Mouse (Mus musculus): ENCODE measurements around the gene Defb33. TPM values are rescaled to one million over a fixed set of nuclear protein-coding genes. Genes with fewer than 3 reads are reported as not detected.

Gene Defb33
- total RNA-seq (2021): not detected
- long read RNA-seq: 0 reads

DNA sequence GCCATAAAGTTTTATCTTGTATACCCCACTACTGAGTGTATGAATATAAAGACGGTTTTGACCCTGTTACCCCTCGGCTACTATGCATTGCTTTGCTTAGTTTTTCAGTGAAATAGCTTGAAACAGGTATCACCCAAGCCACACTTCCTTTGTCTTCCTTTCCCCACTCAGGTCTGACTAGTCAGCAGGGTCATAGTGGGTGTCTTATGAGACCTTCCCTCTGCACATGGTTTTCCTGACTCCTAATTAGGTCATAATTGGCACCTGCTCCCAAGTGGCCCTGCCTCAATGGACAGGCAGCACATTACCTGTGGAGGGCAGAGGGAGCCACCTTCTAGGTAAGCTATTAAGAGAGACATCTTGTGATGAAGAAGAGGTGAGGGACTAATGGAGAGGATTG lies at the start of gene Defb33:
TSS of gene Defb33 (plus strand) at position 301 of the 400 bp plus-strand sequence.
- DNase-seq (ENCODE audit: low spot score in 2 of 2): no peak

DNA sequence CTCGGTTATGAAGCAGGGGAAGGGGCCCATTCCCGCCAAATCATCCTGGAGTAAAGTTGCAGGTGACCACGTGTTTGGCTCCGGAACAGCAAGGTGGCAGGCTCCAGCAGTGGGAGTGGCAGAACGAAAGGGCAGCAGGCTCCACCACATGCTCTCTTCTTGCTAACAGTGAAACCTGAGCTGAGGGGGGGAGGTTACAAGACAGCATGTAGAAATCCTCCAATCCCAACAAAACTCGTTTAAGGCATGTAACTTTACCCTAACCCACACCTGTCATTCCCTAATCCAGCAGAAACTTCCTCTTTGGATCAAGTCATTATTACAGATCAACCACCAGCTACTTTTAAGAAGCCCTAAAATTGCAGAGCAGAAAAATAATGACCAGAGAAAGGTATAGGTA lies 17.9 kb upstream of the Defb33 start:
- DNase-seq (ENCODE audit: low spot score in 2 of 2): no peak

DNA sequence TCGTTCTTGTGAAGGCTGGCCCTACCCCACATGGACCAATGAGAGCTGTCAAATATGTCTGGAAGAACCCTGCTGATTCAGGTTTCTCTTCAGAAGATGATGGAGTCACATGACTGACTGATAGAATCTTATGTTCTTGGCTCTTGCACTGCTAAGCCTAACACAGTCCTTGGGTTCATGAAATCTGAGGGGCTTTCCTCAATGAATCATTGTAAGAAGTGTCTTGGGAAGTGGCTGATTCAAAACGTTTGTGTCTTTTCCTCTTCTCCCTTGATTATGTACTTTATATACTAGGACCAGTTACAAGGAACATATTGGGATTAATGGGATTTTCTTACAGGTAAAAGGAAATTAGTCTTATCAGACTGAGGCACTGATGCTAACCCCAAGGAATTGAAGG lies 10.1 kb downstream of the Defb33 start, which contains the start of gene Gm15056:
TSS of gene Gm15056 (minus strand) at position 101 of the 400 bp plus-strand sequence.
- DNase-seq (ENCODE audit: low spot score in 2 of 2): no peak

DNA sequence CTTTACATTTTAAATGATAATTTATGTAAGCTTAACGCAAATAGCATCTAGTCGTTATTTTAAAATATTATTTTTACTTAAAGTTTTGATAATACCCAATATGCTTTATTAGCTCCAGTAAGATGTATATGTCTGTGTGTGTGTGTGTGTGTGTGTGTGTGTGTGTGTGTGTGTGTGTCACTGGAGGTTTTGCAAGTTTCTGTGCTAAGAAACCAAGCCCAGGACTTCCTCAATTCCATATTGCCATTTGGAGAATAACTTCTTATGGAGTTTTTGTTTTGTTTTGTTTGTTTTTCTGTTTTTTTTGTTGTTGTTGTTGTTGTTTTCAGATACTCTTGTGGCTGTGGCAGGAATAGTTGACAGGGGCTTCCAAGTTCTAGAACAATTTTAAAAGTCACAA lies 14.7 kb downstream of the Defb33 start:
- no peak for DNase-seq (ENCODE audit: low spot score in 2 of 2)

DNA sequence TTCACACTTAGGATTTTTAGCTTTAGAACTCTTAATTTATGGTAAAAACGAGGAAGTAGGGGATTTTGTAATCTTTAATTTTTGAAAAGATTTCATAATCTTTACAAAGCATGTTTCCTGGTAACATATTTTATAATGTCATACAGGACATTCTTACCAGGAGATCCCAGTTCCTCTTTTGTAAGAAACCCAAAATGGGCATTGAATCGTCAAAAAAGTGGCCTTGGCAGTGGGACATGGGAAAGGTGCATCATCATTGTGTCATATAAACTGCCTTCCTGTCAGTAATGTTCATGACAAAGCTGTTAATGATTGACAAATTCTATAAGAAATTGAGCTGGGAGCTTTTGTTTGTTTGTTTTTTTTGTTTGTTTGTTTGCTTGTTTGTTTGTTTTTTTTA lies 15.8 kb downstream of the Defb33 start:
- no peak for DNase-seq (ENCODE audit: low spot score in 2 of 2)

DNA sequence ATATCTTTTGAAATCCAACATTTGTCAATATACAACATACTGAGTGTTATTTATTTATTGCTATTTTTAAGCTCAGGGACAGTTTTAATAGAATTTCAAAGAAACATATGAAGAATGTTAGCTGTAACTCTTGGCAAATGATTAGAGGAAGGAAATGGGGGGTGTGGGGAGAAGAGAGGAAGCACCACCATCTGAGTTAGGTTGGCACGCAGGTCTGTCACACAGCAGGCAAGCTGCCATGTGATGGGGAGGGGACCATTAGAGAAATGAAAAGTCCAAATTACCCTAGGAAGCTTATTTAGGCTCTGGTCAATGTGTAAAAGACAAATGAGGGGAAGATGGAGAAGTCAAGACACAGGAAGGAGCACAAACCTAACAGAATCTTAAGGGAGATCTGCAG lies 19.8 kb downstream of the Defb33 start:
- no peak for DNase-seq (ENCODE audit: low spot score in 2 of 2)

DNA sequence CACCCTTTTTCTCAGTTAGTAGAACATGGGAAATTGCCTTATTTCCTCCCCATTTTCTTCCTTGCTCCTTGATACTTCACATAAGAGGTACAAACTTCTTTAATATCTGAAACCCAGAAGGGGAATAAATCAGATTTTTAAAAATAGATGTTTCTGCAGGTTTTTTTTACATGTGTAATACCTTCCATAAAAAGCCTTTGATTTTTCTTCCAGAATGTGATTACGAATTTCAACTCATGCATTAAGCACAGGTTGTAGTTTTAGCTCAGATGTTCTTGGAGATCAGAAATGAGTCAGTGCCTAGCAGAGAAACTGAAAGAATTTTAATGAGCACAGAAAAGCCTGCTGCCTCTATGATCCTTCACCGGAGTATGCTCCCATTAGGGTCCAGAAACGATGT lies 29.5 kb downstream of the Defb33 start, which contains the start of gene Gm6040:
TSS of gene Gm6040 (minus strand) at position 101 of the 400 bp plus-strand sequence.
- no peak for DNase-seq (ENCODE audit: low spot score in 2 of 2)

DNA sequence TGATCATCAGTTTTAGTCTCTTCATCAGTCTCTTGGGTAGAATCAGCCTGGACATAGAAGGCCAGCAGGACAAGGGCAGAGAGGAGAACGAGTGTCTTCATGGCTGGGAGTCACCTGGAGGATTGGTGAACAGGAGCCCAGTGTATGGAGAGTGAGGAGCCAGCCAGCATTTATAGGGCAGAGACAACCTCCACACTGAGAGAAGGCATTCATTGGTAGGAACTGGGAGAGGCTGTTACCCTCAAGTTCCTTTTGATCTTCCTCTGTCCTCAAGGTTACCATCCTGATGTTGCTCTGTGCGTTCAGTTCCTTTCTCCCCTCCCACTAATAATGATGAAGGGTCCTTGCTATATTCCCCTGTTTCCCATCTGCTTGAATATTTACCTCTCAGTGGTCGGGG lies 52.1 kb downstream of the Defb33 start, which contains the start of gene AY761185:
TSS of gene AY761185 (minus strand) at position 101 of the 400 bp plus-strand sequence.
- DNase-seq (ENCODE audit: low spot score in 2 of 2): no peak

Other genes with a start within 250 kb of the Defb33 start
- gene Gm15056, start 10.0 kb downstream of the Defb33 start, total RNA-seq (2021): not detected
- gene Gm6040, start 29.4 kb downstream of the Defb33 start, total RNA-seq (2021): not detected
- gene AY761185, start 52.0 kb downstream of the Defb33 start, total RNA-seq (2021): not detected
- gene Defa21, start 132.9 kb downstream of the Defb33 start, total RNA-seq (2021): not detected
- gene Defa23, start 162.4 kb downstream of the Defb33 start, total RNA-seq (2021): not detected
- not detected for gene Defa35, start 172.4 kb downstream of the Defb33 start, total RNA-seq (2021)
- not detected for gene Defa25, start 191.8 kb downstream of the Defb33 start, total RNA-seq (2021)
- not detected for gene Gm14851, start 203.4 kb downstream of the Defb33 start, total RNA-seq (2021)
- gene Defa30, start 242.0 kb downstream of the Defb33 start, total RNA-seq (2021): not detected